Mouse (Mus musculus): ENCODE measurements around the gene Plekha7. TPM values are rescaled to one million over a fixed set of nuclear protein-coding genes. Genes with fewer than 3 reads are reported as not detected.
"Not testable (repeated sequence)": the region's sequence is repeated elsewhere in the genome, so short reads cannot be mapped to it uniquely, and the experiment has no call there.

Gene Plekha7
- total RNA-seq, 2 experiments from 2014 or later: 20.5 to 25.9 TPM

DNA sequence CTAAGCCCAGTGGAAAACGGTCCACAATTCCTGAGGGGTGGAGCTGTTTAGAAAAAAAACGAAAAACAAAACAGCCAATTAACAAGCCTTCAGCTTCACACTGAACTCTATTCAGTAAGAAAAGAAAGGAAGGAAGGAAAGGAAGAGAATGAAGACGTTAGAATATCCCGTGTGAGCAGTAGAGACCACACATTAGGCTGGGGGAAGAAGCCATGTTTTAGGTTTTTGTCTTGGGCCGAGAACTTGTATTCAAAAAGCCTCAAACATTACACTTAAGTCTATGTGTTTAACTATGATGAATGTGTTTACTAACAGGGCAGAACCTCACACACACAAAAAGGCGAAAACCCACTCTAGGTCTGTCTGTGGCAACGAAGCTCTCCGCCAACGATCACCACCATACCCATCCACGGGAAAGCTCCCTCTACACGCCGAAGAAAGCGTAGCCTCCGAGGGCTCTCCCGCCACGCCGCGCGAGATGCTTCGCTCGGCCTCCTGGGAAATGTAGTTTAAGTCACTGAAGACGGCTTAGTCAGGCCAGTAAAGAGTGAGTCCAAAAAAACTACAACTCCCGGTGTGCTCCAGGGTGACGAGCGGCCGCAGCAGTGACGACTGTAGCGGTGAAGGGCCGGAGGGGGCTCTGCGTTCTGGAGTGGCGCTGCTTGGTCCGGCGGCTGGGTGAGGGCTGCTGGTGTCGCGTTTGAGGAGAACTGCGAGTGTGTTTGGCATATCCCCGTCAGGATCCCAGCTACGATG is 215.3 kb downstream of the Plekha7 start:
- peak; percentile 94 for DNase-seq (ENCODE audit: low spot score in 2 of 2)

DNA sequence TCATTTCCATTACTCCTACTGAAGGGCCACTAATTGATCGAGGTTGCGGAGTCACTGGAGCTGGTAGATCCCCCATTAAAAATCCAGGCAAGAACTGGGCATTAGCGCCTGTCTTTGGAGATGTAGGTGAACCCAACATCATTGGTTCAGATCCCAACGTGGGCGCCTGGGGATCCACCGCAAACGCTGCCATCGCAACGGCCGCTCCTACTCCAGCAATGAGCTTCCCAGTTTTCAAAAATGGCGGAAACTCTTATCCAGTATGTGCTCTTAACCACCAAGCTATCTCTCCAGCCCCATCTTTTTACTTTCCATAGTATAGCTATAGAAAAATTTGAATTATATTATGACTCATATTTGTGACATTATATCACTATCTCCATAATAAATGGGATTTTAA is 223.8 kb downstream of the Plekha7 start, which contains the start of gene Gm4353:
TSS of gene Gm4353 (minus strand) at position 270 of the 400 bp plus-strand sequence.
- not testable (repeated sequence) for DNase-seq (ENCODE audit: low spot score in 2 of 2)

Other genes with a start within 250 kb of the Plekha7 start
- 1 to 10 TPM; 3.7 to 4.7 TPM for gene Gm4353, start 223.7 kb downstream of the Plekha7 start, total RNA-seq (2021)
- gene Rps13, start 25.8 kb upstream of the Plekha7 start, total RNA-seq (2021): 100 to 1,000 TPM; 282 to 291 TPM
- 10 to 100 TPM; 22.2 to 23.8 TPM for gene Pik3c2a, start 135.1 kb upstream of the Plekha7 start, total RNA-seq (2021)
- 10 to 100 TPM; 33.2 to 33.3 TPM for gene Nucb2, start 196.0 kb upstream of the Plekha7 start, total RNA-seq (2021)